Mouse (Mus musculus): ENCODE data around the gene Gm49368.

DNA sequence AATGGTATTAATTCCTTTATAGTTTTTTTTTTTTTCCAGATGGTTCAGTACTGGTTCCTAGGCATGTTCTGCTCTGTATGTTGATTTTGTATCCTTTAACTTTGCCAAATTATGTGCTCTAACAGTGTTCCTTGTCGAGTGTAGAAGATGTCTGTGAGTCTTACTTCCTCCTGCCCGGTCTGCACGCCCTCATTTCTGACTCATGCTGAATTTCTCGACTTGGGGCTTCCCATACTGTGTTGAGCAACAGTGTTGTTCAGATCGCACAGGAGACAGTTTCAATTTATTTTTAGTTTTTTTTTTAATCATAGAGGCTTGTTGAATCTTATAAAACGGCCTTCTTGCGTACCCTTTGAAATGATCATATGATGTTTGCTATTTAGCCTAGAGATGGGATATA lies 26.7 kb downstream of the Gm49368 start:
- TF ChIP-seq CTCF (conservative IDR thresholded peaks at IDR 0.05; ENCODE audit: low read length) (no peak), NANOG (IDR thresholded peaks at IDR 0.05; ENCODE audit: borderline replicate concordance, low read length) (no peak), POU5F1 (IDR thresholded peaks at IDR 0.05; ENCODE audit: borderline replicate concordance, low read length) (no peak)
